Mouse (Mus musculus) liver, postnatal 0 days (tissue): ENCODE results near the gene Magi2.
"Not testable (repeated sequence)": the region's sequence is repeated elsewhere in the genome, so short reads cannot be mapped to it uniquely, and the experiment has no call there.

Experiments used
- CTCF ChIP-seq: sonication (generic); IDR thresholded peaks from 2 replicates; pipeline ENCODE4 v1.5.1; 2016; ENCODE audit warnings: antibody characterized with exemption, low read depth
- EP300 ChIP-seq: IDR thresholded peaks from 2 replicates; pipeline ENCODE4 v1.6.1; 2016; ENCODE audit warnings: antibody characterized with exemption, low read depth, mild to moderate bottlenecking

- not testable (repeated sequence) for TF ChIP-seq CTCF, EP300
These were observed 1489.1 kb downstream of the Magi2 start for GRCm38 (mm10) chr5:20715980-20716379.
